8 mouse cellular contexts compared by ENCODE assay signal in genomic region chr14:32159690-32160246, GRCm38 (mm10). TPM values are rescaled to one million over a fixed set of nuclear protein-coding genes. Genes with fewer than 3 reads are reported as not detected.
DNase-seq lines count a peak whose midpoint lies in the region; ATAC-seq lines count a peak whose summit lies in the region.

TSS of gene Ncoa4 (plus strand) at chr14:32159865.

- ATAC-seq in heart, embryonic 13.5 days (ENCODE audit: extremely low read depth, insufficient number of reproducible peaks, low FRiP score, low TSS enrichment), result peak; percentile 93
- peak; percentile 92 for ATAC-seq in liver, embryonic 12.5 days
- ATAC-seq in stomach, embryonic 15.5 days (ENCODE audit: insufficient read depth, low FRiP score, low read depth), result peak; percentile 92

- DNase-seq in CD4-positive, CD25-positive, alpha-beta regulatory T cell, adult 2 months (ENCODE audit: low read depth, low spot score), result peak; percentile 99
- DNase-seq in fat pad, adult 2 months (ENCODE audit: extremely low read depth, low read depth, low spot score), result peak; percentile 87
- peak; percentile 99 for DNase-seq in kidney, postnatal 10 days
- peak; percentile 99 for DNase-seq in natural killer cell, adult 2 months (ENCODE audit: low spot score in 2 of 2)

- H3K27ac ChIP-seq in brown adipose tissue, adult 24 weeks (replicated peaks; ENCODE audit: low read depth, low read length), result peak within 1 kb of the TSS; percentile 97
- peak within 1 kb of the TSS; percentile 93 for H3K27ac ChIP-seq in heart, embryonic 13.5 days (replicated peaks)
- H3K27ac ChIP-seq in liver, embryonic 12.5 days, result peak within 1 kb of the TSS; percentile 97
- peak within 1 kb of the TSS; percentile 91 for H3K27ac ChIP-seq in stomach, embryonic 15.5 days

- H3K4me3 ChIP-seq in brown adipose tissue, adult 24 weeks (ENCODE audit: insufficient read depth, low read depth, low read length), result peak within 1 kb of the TSS; percentile 94
- H3K4me3 ChIP-seq in heart, embryonic 13.5 days, result peak within 1 kb of the TSS; percentile 95
- H3K4me3 ChIP-seq in liver, embryonic 12.5 days, result peak within 1 kb of the TSS; percentile 92
- peak within 1 kb of the TSS; percentile 96 for H3K4me3 ChIP-seq in stomach, embryonic 15.5 days (replicated peaks)

- no peaks in the 10 kb centered on the region for H3K9me3 ChIP-seq in heart, embryonic 13.5 days
- no peaks in the 10 kb centered on the region for H3K9me3 ChIP-seq in liver, embryonic 12.5 days (replicated peaks)
- H3K9me3 ChIP-seq in stomach, embryonic 15.5 days, result no peaks in the 10 kb centered on the region

- no peaks in the 10 kb centered on the region for H3K27me3 ChIP-seq in heart, embryonic 13.5 days (replicated peaks)
- no peaks in the 10 kb centered on the region for H3K27me3 ChIP-seq in liver, embryonic 12.5 days (replicated peaks)
- H3K27me3 ChIP-seq in stomach, embryonic 15.5 days (replicated peaks), result no peaks in the 10 kb centered on the region

- under 1% methylated on average over 40 of the region's 40 CpGs for WGBS in heart, embryonic 13.5 days
- WGBS in liver, embryonic 12.5 days (ENCODE audit: insufficient replicate concordance), result under 1% methylated on average over 40 of the region's 40 CpGs
- under 1% methylated on average over 40 of the region's 40 CpGs for WGBS in stomach, embryonic 15.5 days

- peak within 1 kb of the TSS; percentile 95 for H3K4me2 ChIP-seq in heart, embryonic 13.5 days
- peak within 1 kb of the TSS; percentile 89 for H3K4me2 ChIP-seq in liver, embryonic 12.5 days
- peak within 1 kb of the TSS; percentile 78 for H3K4me2 ChIP-seq in stomach, embryonic 15.5 days

- H3K9ac ChIP-seq in heart, embryonic 13.5 days, result peak within 1 kb of the TSS; percentile 97
- H3K9ac ChIP-seq in liver, embryonic 12.5 days, result peak within 1 kb of the TSS; percentile 94
- H3K9ac ChIP-seq in stomach, embryonic 15.5 days, result peak within 1 kb of the TSS; percentile 98

- no peaks in the 10 kb centered on the region for H3K36me3 ChIP-seq in heart, embryonic 13.5 days
- H3K36me3 ChIP-seq in liver, embryonic 12.5 days, result peaks cover 7% of the 10 kb centered on the region; the same call in 1 of the 2 replicates
- no peaks in the 10 kb centered on the region for H3K36me3 ChIP-seq in stomach, embryonic 15.5 days

- H3K4me1 ChIP-seq in brown adipose tissue, adult 24 weeks (ENCODE audit: control insufficient read depth, insufficient read depth, insufficient read length, low read length), result peaks cover 13% of the 10 kb centered on the region
- H3K4me1 ChIP-seq in heart, embryonic 13.5 days, result peaks cover 49% of the 10 kb centered on the region
- peaks cover 56% of the 10 kb centered on the region for H3K4me1 ChIP-seq in liver, embryonic 12.5 days
- peaks cover 21% of the 10 kb centered on the region for H3K4me1 ChIP-seq in stomach, embryonic 15.5 days

RNA-seq across cellular contexts. Expression of gene Ncoa4, which starts in this region (rescaled TPM):
- 117 and 123 TPM in 2 replicates for polyA plus RNA-seq in brown adipose tissue, adult 24 weeks (2012; ENCODE audit: insufficient read depth, insufficient read length, missing spikeins)
- 117 and 141 TPM in 2 replicates for polyA plus RNA-seq in heart, embryonic 13.5 days (2015; fragmentation: Nextera tagmentation; extraction: Ambion mirVana)
- polyA plus RNA-seq in liver, embryonic 12.5 days (2016; fragmentation: Nextera tagmentation; extraction: Ambion mirVana), result 289 and 291 TPM in 2 replicates
- 122 and 136 TPM in 2 replicates for polyA plus RNA-seq in stomach, embryonic 15.5 days (2015; fragmentation: Nextera tagmentation; extraction: Ambion mirVana)

Comparison
In these comparisons a context has a peak if more than half of its experiments do, and no peak if none do; other contexts are left out.
1. Peak in every context shown above with its lines: DNase-seq, ATAC-seq, H3K4me3 ChIP-seq and H3K27ac ChIP-seq.